Mouse (Mus musculus) CH12.LX (cell line): ENCODE results near the gene Ap1s3.

Experiments
- CTCF ChIP-seq, 2 experiments: IDR thresholded peaks in 1 of 2; conservative IDR thresholded peaks in 1 of 2; 2 replicates each; pipeline ENCODE4 v1.5.1; 2011 to 2012; ENCODE audit warnings: low read depth in 2 of 2, low read length in 2 of 2, improper control_type of control experiment in 1 of 2, inconsistent platforms in 1 of 2, mild to moderate bottlenecking in 1 of 2, moderate library complexity in 1 of 2
- EP300 ChIP-seq: IDR thresholded peaks from 2 replicates; pipeline ENCODE4 v1.6.1; 2011; ENCODE audit warnings: low read length, improper control_type of control experiment
- JUND ChIP-seq: conservative IDR thresholded peaks from 2 replicates; pipeline ENCODE4 v1.6.1; 2011; ENCODE audit warnings: low read depth, low read length, improper control_type of control experiment
- KAT2A ChIP-seq: IDR thresholded peaks from 2 replicates; pipeline ENCODE4 v1.6.1; 2012; ENCODE audit warnings: low read length, improper control_type of control experiment, inconsistent platforms; ENCODE audit not compliant: insufficient replicate concordance
- MAFK ChIP-seq: IDR thresholded peaks from 2 replicates; pipeline ENCODE4 v1.6.1; 2011; ENCODE audit warnings: low read length, improper control_type of control experiment; ENCODE audit not compliant: insufficient replicate concordance
- MAX ChIP-seq: IDR thresholded peaks from 2 replicates; pipeline ENCODE4 v1.6.1; 2011; ENCODE audit warnings: low read length, improper control_type of control experiment
- NRF1 ChIP-seq: IDR thresholded peaks from 2 replicates; pipeline ENCODE4 v1.6.1; 2014; ENCODE audit warnings: low read depth, mild to moderate bottlenecking, inconsistent platforms, low read length, improper control_type of control experiment, moderate library complexity
- POLR2A ChIP-seq: IDR thresholded peaks from 2 replicates; pipeline ENCODE4 v1.6.1; 2011; ENCODE audit warnings: low read depth, mild to moderate bottlenecking, improper control_type of control experiment, low read length
- SMC3 ChIP-seq: IDR thresholded peaks from 2 replicates; pipeline ENCODE4 v1.6.1; 2011; ENCODE audit warnings: low read depth, low read length, improper control_type of control experiment
- USF2 ChIP-seq: conservative IDR thresholded peaks from 2 replicates; pipeline ENCODE4 v1.6.1; 2011; ENCODE audit warnings: low read depth, low read length, improper control_type of control experiment

DNA sequence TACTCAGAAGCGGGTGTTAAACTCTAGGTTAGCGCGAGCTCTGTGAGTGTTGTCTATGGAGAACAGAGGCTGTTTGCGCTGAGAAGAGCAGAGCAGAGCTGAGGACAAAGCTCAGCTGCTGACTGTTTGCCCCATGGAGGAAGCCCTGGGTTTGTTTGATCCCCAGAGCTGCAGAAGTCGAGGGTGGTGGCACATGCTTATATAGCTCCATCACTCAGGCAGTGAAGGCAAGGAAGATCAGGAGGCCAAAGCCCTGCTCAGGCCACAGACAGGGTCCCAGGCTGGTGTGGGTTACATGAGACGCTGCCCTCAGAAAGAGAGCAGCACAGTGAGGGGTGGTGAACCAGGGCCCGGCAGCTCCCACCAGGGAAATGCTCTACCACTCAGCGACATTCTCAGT, 38.4 kb upstream of the Ap1s3 start:
- no peak for TF ChIP-seq CTCF (conservative IDR thresholded peaks at IDR 0.05 in 1 of 2, IDR thresholded peaks at IDR 0.05 in 1 of 2; ENCODE audit: low read depth in 2 of 2, low read length in 2 of 2)
- TF ChIP-seq MAFK: no peak
- TF ChIP-seq SMC3: no peak
- no peak for TF ChIP-seq NRF1
- TF ChIP-seq JUND: no peak
- TF ChIP-seq USF2: no peak
- TF ChIP-seq MAX: no peak
- TF ChIP-seq POLR2A: no peak
- TF ChIP-seq EP300: no peak
- no peak for TF ChIP-seq KAT2A
